In genomic region chr12:107095409-107095808, GRCm38 (mm10) we compare ENCODE assay signal across 17 mouse cellular contexts.
"Had no signal": no experiment of that assay in that cellular context is flagged by ENCODE, and none has a peak within 500 bp of the region (broad histone marks: within the 10 kb centered on the region; RNA-seq: fewer than 3 reads in every experiment).

No protein-coding gene starts in this region.

- H3K4me2 ChIP-seq: kidney, embryonic 15.5 days; limb, embryonic 15.5 days; liver, embryonic 12.5 days; lung, embryonic 14.5 days; neural tube, embryonic 15.5 days had no signal

- ATAC-seq: liver, embryonic 12.5 days had no signal

- DNase-seq: kidney, postnatal 25 days; layer of hippocampus, adult 9-11 months; layer of hippocampus, postnatal 36 days; lung, embryonic 14.5 days; lung, postnatal 10 days; lung, postnatal 4 days; midbrain, embryonic 14.5 days; right cerebral cortex, postnatal 4 days; spleen, adult 18-20 months; thymus, adult 18-20 months; thymus, postnatal 14 days had no signal

- H3K9me3 ChIP-seq: kidney, embryonic 15.5 days; limb, embryonic 15.5 days; liver, embryonic 12.5 days; midbrain, embryonic 10.5 days; neural tube, embryonic 15.5 days had no signal

- H3K27ac ChIP-seq: kidney, embryonic 15.5 days; limb, embryonic 15.5 days; liver, embryonic 12.5 days; midbrain, embryonic 10.5 days; neural tube, embryonic 15.5 days had no signal

- H3K27me3 ChIP-seq: kidney, embryonic 15.5 days; limb, embryonic 15.5 days; liver, embryonic 12.5 days; neural tube, embryonic 15.5 days had no signal

- H3K36me3 ChIP-seq: kidney, embryonic 15.5 days; limb, embryonic 15.5 days; liver, embryonic 12.5 days; midbrain, embryonic 10.5 days; neural tube, embryonic 15.5 days had no signal

- H3K9ac ChIP-seq: kidney, embryonic 15.5 days; limb, embryonic 15.5 days; liver, embryonic 12.5 days; lung, embryonic 14.5 days; neural tube, embryonic 15.5 days had no signal

- H3K4me1 ChIP-seq: kidney, embryonic 15.5 days; limb, embryonic 15.5 days; liver, embryonic 12.5 days; midbrain, embryonic 10.5 days had no signal

- H3K4me3 ChIP-seq: kidney, embryonic 15.5 days; limb, embryonic 15.5 days; liver, embryonic 12.5 days; midbrain, embryonic 10.5 days; myocyte; neural tube, embryonic 15.5 days had no signal
